In genomic region chr2:180217587-180217986, GRCm38 (mm10) we compare ENCODE assay signal across 8 mouse cellular contexts. TPM values are rescaled to one million over a fixed set of nuclear protein-coding genes. Genes with fewer than 3 reads are reported as not detected.
A peak's percentile ranks its signal among the peaks of the same experiment; 100 is the strongest.
DNase-seq lines count a peak whose midpoint lies in the region; ATAC-seq and TF ChIP-seq lines count a peak whose summit lies in the region.

No protein-coding gene starts in this region.

- no peaks in the 10 kb centered on the region for H3K36me3 ChIP-seq in heart, embryonic 11.5 days (ENCODE audit: control insufficient read depth, insufficient read depth, low read length)
- H3K36me3 ChIP-seq in forebrain, postnatal 0 days (ENCODE audit: insufficient read depth): no peaks in the 10 kb centered on the region

- peak; percentile 90 to 91 for DNase-seq in heart, adult 18-20 months
- peak; percentile 60 for DNase-seq in 3T3-L1 (ENCODE audit: low read depth, low spot score)
- peak; percentile 72 to 77 for DNase-seq in cerebellum, postnatal 10 days
- DNase-seq in heart, postnatal 25 days (ENCODE audit: low spot score): peak; percentile 74
- peak; percentile 94 for DNase-seq in lung, postnatal 36 days
- no peak for DNase-seq in forebrain, postnatal 0 days
- DNase-seq in yolk sac, embryonic 10.5 days (ENCODE audit: low spot score): no peak

- no peaks in the 10 kb centered on the region for H3K27me3 ChIP-seq in heart, embryonic 11.5 days (ENCODE audit: control insufficient read depth, insufficient read depth, low read length)
- H3K27me3 ChIP-seq in forebrain, postnatal 0 days (ENCODE audit: insufficient read depth, low read length): no peaks in the 10 kb centered on the region

- ATAC-seq in heart, embryonic 11.5 days (replicated peaks; ENCODE audit: insufficient number of reproducible peaks, low FRiP score, low TSS enrichment): no peak
- no peak for ATAC-seq in forebrain, postnatal 0 days

- no peak overlapping the region for H3K4me3 ChIP-seq in heart, embryonic 11.5 days (ENCODE audit: low read depth, low read length)
- H3K4me3 ChIP-seq in forebrain, postnatal 0 days (ENCODE audit: low read depth, low read length): no peak overlapping the region

- H3K4me2 ChIP-seq in heart, embryonic 11.5 days: no peak overlapping the region
- H3K4me2 ChIP-seq in forebrain, postnatal 0 days (ENCODE audit: low read depth): no peak overlapping the region

- TF ChIP-seq CTCF in forebrain, postnatal 0 days (IDR thresholded peaks at IDR 0.05; ENCODE audit: low read depth): no peak

- no peaks in the 10 kb centered on the region for H3K9me3 ChIP-seq in heart, embryonic 11.5 days (replicated peaks; ENCODE audit: control insufficient read depth, low read length)
- H3K9me3 ChIP-seq in forebrain, postnatal 0 days (ENCODE audit: low read length): no peaks in the 10 kb centered on the region

- 85% methylated on average over 8 of the region's 8 CpGs for whole genome bisulfite sequencing in heart, embryonic 11.5 days (ENCODE audit: insufficient replicate concordance)
- 88% methylated on average over 8 of the region's 8 CpGs for WGBS in forebrain, postnatal 0 days

- intact Hi-C loops in heart, postnatal 25 days (cut with DNase I): no loop called here

- no peak overlapping the region for H3K27ac ChIP-seq in heart, embryonic 11.5 days (ENCODE audit: low read depth, low read length)
- H3K27ac ChIP-seq in forebrain, postnatal 0 days (ENCODE audit: low read depth, low read length): no peak overlapping the region

- H3K4me1 ChIP-seq in heart, embryonic 11.5 days (ENCODE audit: control insufficient read depth, insufficient read depth, low read length): peaks cover 46% of the 10 kb centered on the region
- no peaks in the 10 kb centered on the region; the same call in 1 of the 2 replicates for H3K4me1 ChIP-seq in forebrain, postnatal 0 days (ENCODE audit: insufficient read depth)

- no peak overlapping the region for H3K9ac ChIP-seq in heart, embryonic 11.5 days (ENCODE audit: low read depth, low read length)
- no peak overlapping the region for H3K9ac ChIP-seq in forebrain, postnatal 0 days

RNA-seq across cellular contexts. Expression of gene Lama5, which starts 8.1 kb away (rescaled TPM):
- total RNA-seq in heart, adult 18-20 months (2021): 10 to 100 TPM; 72.2 to 78.5 TPM
- polyA plus RNA-seq in heart, embryonic 11.5 days (2014; fragmentation: Nextera tagmentation; extraction: Ambion mirVana): 24.0 and 27.5 TPM in 2 replicates
- 10 to 100 TPM; 50.3 to 58.2 TPM for total RNA-seq in heart, postnatal 25 days (2021)
- total RNA-seq in forebrain, postnatal 0 days (2014; rRNA removed): 3.5 and 8.9 TPM in 2 replicates
- polyA plus RNA-seq in forebrain, postnatal 0 days (2015; fragmentation: Nextera tagmentation; extraction: Ambion mirVana): 1.4 and 1.7 TPM in 2 replicates

RNA-seq across cellular contexts. Expression of gene Rps21, which starts 39.6 kb away (rescaled TPM):
- 100 to 1,000 TPM; 561 to 600 TPM for total RNA-seq in heart, adult 18-20 months (2021)
- 347 and 390 TPM in 2 replicates for polyA plus RNA-seq in heart, embryonic 11.5 days (2014; fragmentation: Nextera tagmentation; extraction: Ambion mirVana)
- total RNA-seq in heart, postnatal 25 days (2021): 100 to 1,000 TPM; 471 to 515 TPM
- total RNA-seq in forebrain, postnatal 0 days (2014; rRNA removed): 848 and 1,386 TPM in 2 replicates
- 439 and 570 TPM in 2 replicates for polyA plus RNA-seq in forebrain, postnatal 0 days (2015; fragmentation: Nextera tagmentation; extraction: Ambion mirVana)

RNA-seq across cellular contexts. Expression of gene Adrm1, which starts 46.3 kb away (rescaled TPM):
- 10 to 100 TPM; 84.0 to 86.8 TPM for total RNA-seq in heart, adult 18-20 months (2021)
- polyA plus RNA-seq in heart, embryonic 11.5 days (2014; fragmentation: Nextera tagmentation; extraction: Ambion mirVana): 121 and 126 TPM in 2 replicates
- 10 to 100 TPM; 73.1 to 83.5 TPM for total RNA-seq in heart, postnatal 25 days (2021)
- 133 and 168 TPM in 2 replicates for total RNA-seq in forebrain, postnatal 0 days (2014; rRNA removed)
- polyA plus RNA-seq in forebrain, postnatal 0 days (2015; fragmentation: Nextera tagmentation; extraction: Ambion mirVana): 219 and 222 TPM in 2 replicates

RNA-seq across cellular contexts. Expression of gene Cables2, which starts 55.7 kb away (rescaled TPM):
- 10 to 100 TPM; 10.9 TPM for total RNA-seq in heart, adult 18-20 months (2021)
- 11.8 TPM in 2 replicates for polyA plus RNA-seq in heart, embryonic 11.5 days (2014; fragmentation: Nextera tagmentation; extraction: Ambion mirVana)
- total RNA-seq in heart, postnatal 25 days (2021): 10 to 100 TPM; 13.0 to 13.8 TPM
- total RNA-seq in forebrain, postnatal 0 days (2014; rRNA removed): 46.6 and 58.8 TPM in 2 replicates
- polyA plus RNA-seq in forebrain, postnatal 0 days (2015; fragmentation: Nextera tagmentation; extraction: Ambion mirVana): 21.1 and 28.4 TPM in 2 replicates

Comparison
In these comparisons a context has a peak if more than half of its experiments do, and no peak if none do; other contexts are left out.
1. DNase-seq: peak in heart, adult 18-20 months (2 of 2), 3T3-L1 (single experiment), cerebellum, postnatal 10 days (2 of 2), heart, postnatal 25 days (single experiment) and lung, postnatal 36 days (single experiment); none in forebrain, postnatal 0 days (single experiment) and yolk sac, embryonic 10.5 days (single experiment).